Mouse (Mus musculus) kidney, adult 2 months (tissue): ENCODE measurements around the gene Srgap2.

Experiments used
- CTCF ChIP-seq: fragments of 200-500 bp; conservative IDR thresholded peaks from 2 replicates; pipeline ENCODE4 v1.5.1; 2011; ENCODE audit warnings: low read depth, mild to moderate bottlenecking, control low read depth, low read length, moderate library complexity, mixed read lengths; ENCODE audit not compliant: insufficient read depth, insufficient read length
- POLR2A ChIP-seq: fragments of 200-500 bp; IDR thresholded peaks from one replicate; pipeline ENCODE4 v1.6.1; 2011; ENCODE audit warnings: low read depth, low read length, control low read depth

GRCm38 (mm10) chr1:131525101-131525585, 2.0 kb downstream of the Srgap2 start:
- TF ChIP-seq POLR2A (no peak), CTCF (no peak)
